Mouse (Mus musculus): ENCODE results near the gene Pax7.

GRCm38 (mm10) chr4:139836681-139837080 lies 3.4 kb upstream of the Pax7 start:
- TF ChIP-seq TBP (conservative IDR thresholded peaks at IDR 0.05; ENCODE audit: low read depth, low read length) (no peak), RAD21 (IDR thresholded peaks at IDR 0.05; ENCODE audit: low read depth, low read length) (no peak)

Measured in CH12.LX (cell line).